Mouse (Mus musculus) gastrocnemius, postnatal 36 days (tissue): Measurements from ENCODE around the gene Rassf4. TPM values are rescaled to one million over a fixed set of nuclear protein-coding genes. Genes with fewer than 3 reads are reported as not detected.

Experiments
- DNase-seq, 2 experiments: peaks; one replicate each; pipeline ENCODE4 v3.0.0; 2022
- intact Hi-C: fragments of 180-260 bp; cut with DNase I; formaldehyde crosslinking; loops from one replicate; pipeline ENCODE4 v1.15.1; 2025
- total RNA-seq, 2 experiments: library from RNA; stranded (reverse); gene quantifications; 2 replicates each; pipeline ENCODE4 v1.2.3; 2021

Rassf4 gene
- total RNA-seq, 2 experiments from 2014 or later: 1.6 to 2.0 TPM

- DNase-seq: no peak
- intact Hi-C loops: no loop called here
Measured at GRCm38 (mm10) chr6:116674283-116674886, 633 bp upstream of the Rassf4 start.

- intact Hi-C loops: no loop called here
- DNase-seq: no peak
Measured at GRCm38 (mm10) chr6:116672349-116672748, 1.4 kb downstream of the Rassf4 start.

- DNase-seq: no peak
- intact Hi-C loops: no loop called here
Measured at GRCm38 (mm10) chr6:116671768-116672167, 2.0 kb downstream of the Rassf4 start.

GRCm38 (mm10) chr6:116671031-116671430 is 2.7 kb downstream of the Rassf4 start:
- intact Hi-C loops: no loop called here
- no peak for DNase-seq

GRCm38 (mm10) chr6:116670144-116670543 is 3.6 kb downstream of the Rassf4 start:
- intact Hi-C loops: no loop called here
- DNase-seq: no peak

GRCm38 (mm10) chr6:116668682-116669470 is 4.9 kb downstream of the Rassf4 start:
- intact Hi-C loops: no loop called here
- DNase-seq: no peak

GRCm38 (mm10) chr6:116667382-116667781 is 6.4 kb downstream of the Rassf4 start:
- intact Hi-C loops: no loop called here
- no peak for DNase-seq

GRCm38 (mm10) chr6:116666892-116667291 is 6.9 kb downstream of the Rassf4 start:
- intact Hi-C loops: no loop called here
- no peak for DNase-seq

- DNase-seq: no peak
- intact Hi-C loops: no loop called here
Measured at GRCm38 (mm10) chr6:116666085-116666750, 7.5 kb downstream of the Rassf4 start.

GRCm38 (mm10) chr6:116664830-116665229 is 8.9 kb downstream of the Rassf4 start:
- DNase-seq: no peak
- intact Hi-C loops: no loop called here

GRCm38 (mm10) chr6:116664031-116664430 is 9.7 kb downstream of the Rassf4 start:
- intact Hi-C loops: no loop called here
- DNase-seq: no peak

- DNase-seq: no peak
- intact Hi-C loops: no loop called here
Measured at GRCm38 (mm10) chr6:116663364-116663763, 10.4 kb downstream of the Rassf4 start.

- peak in 1 of 2 experiments; percentile 41 for DNase-seq
- intact Hi-C loops: loop anchor here (5.0 to 10.0 kb wide), 3 partner anchors 43 to 331 kb away; no protein-coding TSS in a partner anchor
Measured at GRCm38 (mm10) chr6:116653684-116654454, 19.9 kb downstream of the Rassf4 start.

- intact Hi-C loops: loop anchor here (5.0 to 10.0 kb wide), 3 partner anchors 44 to 332 kb away; no protein-coding TSS in a partner anchor
- no peak for DNase-seq
Measured at GRCm38 (mm10) chr6:116653191-116653590, 20.6 kb downstream of the Rassf4 start.

- peak in 1 of 2 experiments; percentile 31 for DNase-seq
- intact Hi-C loops: loop anchor here (1.0 to 10.0 kb wide), 4 partner anchors 19 to 333 kb away; no protein-coding TSS in a partner anchor
Measured at GRCm38 (mm10) chr6:116651437-116652118, 22.2 kb downstream of the Rassf4 start.

- peak in 1 of 2 experiments; percentile 43 for DNase-seq
- intact Hi-C loops: loop anchor here (5.0 to 10.0 kb wide), 3 partner anchors 47 to 334 kb away; no protein-coding TSS in a partner anchor
Measured at GRCm38 (mm10) chr6:116650406-116650805, 23.3 kb downstream of the Rassf4 start, which contains the start of gene Depp1. Depp1 (plus strand) TSS chr6:116650609.

GRCm38 (mm10) chr6:116649811-116650210 is 23.9 kb downstream of the Rassf4 start:
- intact Hi-C loops: loop anchor here (5.0 to 10.0 kb wide), 4 partner anchors 47 to 1175 kb away; no protein-coding TSS in a partner anchor
- DNase-seq: no peak

- intact Hi-C loops: loop anchor here (10.0 kb wide), 1 partner anchor 1177 kb away; no protein-coding TSS in a partner anchor
- DNase-seq: peak; percentile 49 to 80
Measured at GRCm38 (mm10) chr6:116647763-116648162, 26.0 kb downstream of the Rassf4 start.

GRCm38 (mm10) chr6:116644335-116644734 is 29.4 kb downstream of the Rassf4 start:
- intact Hi-C loops: loop anchor here (10.0 kb wide), 1 partner anchor 1180 kb away; no protein-coding TSS in a partner anchor
- no peak for DNase-seq
